Mouse (Mus musculus): ENCODE measurements at regions not wholly inside any gene's neighbourhood (a gene's known extent, or its start where the extent isn't known, plus 50 kb on each side); places are given as distances from the start of the nearest gene placed in this dataset.

- no peak overlapping the region for H3K9ac ChIP-seq (replicated peaks; ENCODE audit: low read length, poor library complexity, severe bottlenecking)
- TF ChIP-seq CTCF (IDR thresholded peaks at IDR 0.05) = no peak
- DNase-seq (ENCODE audit: low spot score) (no peak), ATAC-seq (ENCODE audit: low FRiP score) (no peak)
- H3K9me3 ChIP-seq (ENCODE audit: low read length) = no peaks in the 10 kb centered on the region
- no peak overlapping the region for H3K27ac ChIP-seq (ENCODE audit: low read depth, low read length)
- WGBS = 89% methylated on average over 8 of the region's 8 CpGs
- no peaks in the 10 kb centered on the region for H3K27me3 ChIP-seq (ENCODE audit: insufficient read depth, low read length)
- no peaks in the 10 kb centered on the region for H3K4me1 ChIP-seq (ENCODE audit: insufficient read depth, low read length)
- H3K36me3 ChIP-seq (ENCODE audit: insufficient read depth, low read length) = no peaks in the 10 kb centered on the region
- H3K4me2 ChIP-seq (ENCODE audit: low read depth, low read length, poor library complexity, severe bottlenecking) = no peak overlapping the region
- no peak overlapping the region for H3K4me3 ChIP-seq (ENCODE audit: low read depth, low read length)
These were observed 105.5 kb upstream of the 1700012A03Rik start for GRCm38 (mm10) chr6:31944546-31944945.

GRCm38 (mm10) chr6:31942696-31943095, 107.3 kb upstream of the 1700012A03Rik start:
- no peaks in the 10 kb centered on the region for H3K27me3 ChIP-seq (ENCODE audit: insufficient read depth, low read length)
- peak; percentile 53 for TF ChIP-seq CTCF (IDR thresholded peaks at IDR 0.05)
- WGBS = 60% methylated on average over 4 of the region's 4 CpGs

GRCm38 (mm10) chr6:31938216-31938814, 111.7 kb upstream of the 1700012A03Rik start:
- H3K9ac ChIP-seq (replicated peaks; ENCODE audit: low read length, poor library complexity, severe bottlenecking) = peak overlapping the region; percentile 44; the same call in 1 of the 2 replicates
- no peak overlapping the region for H3K27ac ChIP-seq (ENCODE audit: low read depth, low read length)
- peak; percentile 73 for ATAC-seq (ENCODE audit: low FRiP score)

More at GRCm38 (mm10) chr6:31942696-31943095, 107.3 kb upstream of the 1700012A03Rik start:
- no peaks in the 10 kb centered on the region for H3K36me3 ChIP-seq (ENCODE audit: insufficient read depth, low read length)
- ATAC-seq (ENCODE audit: low FRiP score) = no peak
- no peaks in the 10 kb centered on the region for H3K4me1 ChIP-seq (ENCODE audit: insufficient read depth, low read length)
- no peaks in the 10 kb centered on the region for H3K9me3 ChIP-seq (ENCODE audit: low read length)
- H3K4me3 ChIP-seq (ENCODE audit: low read depth, low read length) = no peak overlapping the region
- no peak overlapping the region for H3K27ac ChIP-seq (ENCODE audit: low read depth, low read length)
- H3K9ac ChIP-seq (replicated peaks; ENCODE audit: low read length, poor library complexity, severe bottlenecking) = no peak overlapping the region
- H3K4me2 ChIP-seq (ENCODE audit: low read depth, low read length, poor library complexity, severe bottlenecking) = no peak overlapping the region
- DNase-seq (ENCODE audit: low spot score) = no peak

GRCm38 (mm10) chr6:31937146-31937545, 112.9 kb upstream of the 1700012A03Rik start:
- Histone ChIP-seq H3K27me3 (ENCODE audit: insufficient read depth, low read length) (no peaks in the 10 kb centered on the region), H3K27ac (ENCODE audit: low read depth, low read length) (no peak overlapping the region), H3K4me2 (ENCODE audit: low read depth, low read length, poor library complexity, severe bottlenecking) (no peak overlapping the region), H3K36me3 (ENCODE audit: insufficient read depth, low read length) (no peaks in the 10 kb centered on the region), H3K4me1 (ENCODE audit: insufficient read depth, low read length) (0 out of 2 replicates have a peak, but pooled peaks cover 7% of the 10 kb centered on the region), H3K4me3 (ENCODE audit: low read depth, low read length) (no peak overlapping the region), H3K9ac (replicated peaks; ENCODE audit: low read length, poor library complexity, severe bottlenecking) (no peak overlapping the region), H3K9me3 (ENCODE audit: low read length) (no peaks in the 10 kb centered on the region)
- TF ChIP-seq CTCF (IDR thresholded peaks at IDR 0.05) = no peak
- ATAC-seq (ENCODE audit: low FRiP score) (no peak), DNase-seq (ENCODE audit: low spot score) (no peak)
- 85% methylated on average over 12 of the region's 12 CpGs for WGBS

More at GRCm38 (mm10) chr6:31938216-31938814, 111.7 kb upstream of the 1700012A03Rik start:
- H3K4me1 ChIP-seq (ENCODE audit: insufficient read depth, low read length) = 0 out of 2 replicates have a peak, but pooled peaks cover 5% of the 10 kb centered on the region
- DNase-seq (ENCODE audit: low spot score) = peak; percentile 93
- H3K4me3 ChIP-seq (ENCODE audit: low read depth, low read length) = peak overlapping the region; percentile 36
- no peaks in the 10 kb centered on the region for H3K36me3 ChIP-seq (ENCODE audit: insufficient read depth, low read length)
- no peaks in the 10 kb centered on the region for H3K9me3 ChIP-seq (ENCODE audit: low read length)
- 4% methylated on average over 20 of the region's 20 CpGs for WGBS
- TF ChIP-seq CTCF (IDR thresholded peaks at IDR 0.05) = peak; percentile 91
- peak overlapping the region; percentile 80 for H3K4me2 ChIP-seq (ENCODE audit: low read depth, low read length, poor library complexity, severe bottlenecking)
- no peaks in the 10 kb centered on the region for H3K27me3 ChIP-seq (ENCODE audit: insufficient read depth, low read length)

- H3K4me1 ChIP-seq (ENCODE audit: insufficient read depth, low read length) = 0 out of 2 replicates have a peak, but pooled peaks cover 7% of the 10 kb centered on the region
- TF ChIP-seq CTCF (IDR thresholded peaks at IDR 0.05) = no peak
- no peaks in the 10 kb centered on the region for H3K36me3 ChIP-seq (ENCODE audit: insufficient read depth, low read length)
- no peak overlapping the region for H3K27ac ChIP-seq (ENCODE audit: low read depth, low read length)
- ATAC-seq (ENCODE audit: low FRiP score) (no peak), DNase-seq (ENCODE audit: low spot score) (no peak)
- H3K9ac ChIP-seq (replicated peaks; ENCODE audit: low read length, poor library complexity, severe bottlenecking) = no peak overlapping the region
- H3K9me3 ChIP-seq (ENCODE audit: low read length) = no peaks in the 10 kb centered on the region
- no peaks in the 10 kb centered on the region for H3K27me3 ChIP-seq (ENCODE audit: insufficient read depth, low read length)
- H3K4me2 ChIP-seq (ENCODE audit: low read depth, low read length, poor library complexity, severe bottlenecking) = no peak overlapping the region
- H3K4me3 ChIP-seq (ENCODE audit: low read depth, low read length) = no peak overlapping the region
- WGBS = 90% methylated on average over 10 of the region's 10 CpGs
These were observed 115.2 kb upstream of the 1700012A03Rik start for GRCm38 (mm10) chr6:31934826-31935225.

- H3K27ac ChIP-seq (ENCODE audit: low read depth, low read length) = no peak overlapping the region
- whole genome bisulfite sequencing = 78% methylated on average over 8 of the region's 8 CpGs
These were observed 116.1 kb upstream of the 1700012A03Rik start for GRCm38 (mm10) chr6:31933956-31934355.

More at GRCm38 (mm10) chr6:31933956-31934355, 116.1 kb upstream of the 1700012A03Rik start:
- Histone ChIP-seq H3K4me3 (ENCODE audit: low read depth, low read length) (no peak overlapping the region), H3K4me1 (ENCODE audit: insufficient read depth, low read length) (0 out of 2 replicates have a peak, but pooled peaks cover 7% of the 10 kb centered on the region), H3K4me2 (ENCODE audit: low read depth, low read length, poor library complexity, severe bottlenecking) (no peak overlapping the region), H3K9ac (replicated peaks; ENCODE audit: low read length, poor library complexity, severe bottlenecking) (no peak overlapping the region), H3K9me3 (ENCODE audit: low read length) (no peaks in the 10 kb centered on the region), H3K36me3 (ENCODE audit: insufficient read depth, low read length) (no peaks in the 10 kb centered on the region), H3K27me3 (ENCODE audit: insufficient read depth, low read length) (no peaks in the 10 kb centered on the region)
- ATAC-seq (ENCODE audit: low FRiP score) (no peak), DNase-seq (ENCODE audit: low spot score) (no peak)
- TF ChIP-seq CTCF (IDR thresholded peaks at IDR 0.05) = no peak

All from midbrain, postnatal 0 days (tissue).